Mouse (Mus musculus) C2C12 (cell line): Measurements from ENCODE around the gene Scp2.

ENCODE experiments used
- CTCF ChIP-seq: IDR thresholded peaks from one replicate; pipeline ENCODE4 v1.5.1; 2011; ENCODE audit not compliant: control insufficient read depth, insufficient read depth, insufficient read length
- FOSL1 ChIP-seq: IDR thresholded peaks from one replicate; pipeline ENCODE4 v1.8.0; 2011; ENCODE audit warnings: mild to moderate bottlenecking, low read length; ENCODE audit not compliant: poor library complexity, insufficient read depth, severe bottlenecking
- MAX ChIP-seq: IDR thresholded peaks from one replicate; pipeline ENCODE4 v1.6.1; 2011; ENCODE audit warnings: mild to moderate bottlenecking, control low read depth
- MYOD1 ChIP-seq: IDR thresholded peaks from one replicate; pipeline ENCODE4 v1.6.1; 2011; ENCODE audit warnings: low read depth; ENCODE audit not compliant: control insufficient read depth, insufficient read length
- MYOG ChIP-seq: IDR thresholded peaks from one replicate; pipeline ENCODE4 v1.6.1; 2011; ENCODE audit not compliant: control insufficient read depth, insufficient read length; ENCODE audit errors: extremely low read depth
- USF1 ChIP-seq: IDR thresholded peaks from one replicate; pipeline ENCODE4 v1.6.1; 2011; ENCODE audit warnings: low read depth, mild to moderate bottlenecking, control low read depth, moderate library complexity

GRCm38 (mm10) chr4:107999380-107999779 lies 145.4 kb downstream of the Scp2 start:
- TF ChIP-seq CTCF, result no peak
- no peak for TF ChIP-seq FOSL1
- TF ChIP-seq USF1, result no peak
- no peak for TF ChIP-seq MAX
- TF ChIP-seq MYOG, result no peak
- no peak for TF ChIP-seq MYOD1
